Mouse (Mus musculus) forebrain, embryonic 12.5 days (tissue): ENCODE results near the gene Tns1. TPM values are rescaled to one million over a fixed set of nuclear protein-coding genes. Genes with fewer than 3 reads are reported as not detected.

Source experiments
- ATAC-seq: fragments of 200-750 bp; cut with Nextera tagmentation; 2 replicates; pipeline ENCODE4 v1.8.0; 2017; ENCODE audit warnings: moderate TSS enrichment; ENCODE audit not compliant: low FRiP score
- H3K27ac ChIP-seq: fragments of 300-500 bp; sonication (generic); 2 replicates; pipeline ENCODE4 v1.5.1; 2016; ENCODE audit warnings: mild to moderate bottlenecking
- H3K27me3 ChIP-seq: fragments of 300-500 bp; sonication (generic); 2 replicates; pipeline ENCODE4 v1.6.1; 2016; ENCODE audit warnings: mild to moderate bottlenecking
- H3K36me3 ChIP-seq: fragments of 300-500 bp; sonication (generic); replicated peaks from 2 replicates; pipeline ENCODE4 v1.6.1; 2016; ENCODE audit warnings: mild to moderate bottlenecking
- H3K4me1 ChIP-seq: fragments of 300-500 bp; sonication (generic); 2 replicates; pipeline ENCODE4 v1.6.1; 2016
- H3K4me2 ChIP-seq: fragments of 300-500 bp; sonication (generic); 2 replicates; pipeline ENCODE4 v1.6.1; 2016; ENCODE audit warnings: mild to moderate bottlenecking, moderate library complexity
- H3K4me3 ChIP-seq: fragments of 300-500 bp; sonication (generic); replicated peaks from 2 replicates; pipeline ENCODE4 v1.5.1; 2016; ENCODE audit warnings: mild to moderate bottlenecking
- H3K9ac ChIP-seq: fragments of 300-500 bp; sonication (generic); 2 replicates; pipeline ENCODE4 v1.6.1; 2016; ENCODE audit warnings: mild to moderate bottlenecking
- H3K9me3 ChIP-seq: fragments of 300-500 bp; sonication (generic); 2 replicates; pipeline ENCODE4 v1.6.1; 2016
- WGBS: fragments of 180-500 bp; shearing (Covaris S2); methylation state at CpG from one replicate; pipeline ENCODE4 v1.1.7; 2016; 5-methylcytosine and 5-hydroxymethylcytosine counted together
- polyA plus RNA-seq: library from polyadenylated mRNA; unstranded; fragments of >200 nt; fragmentation: Nextera tagmentation; extraction: Ambion mirVana; gene quantifications from 2 replicates; pipeline ENCODE4 v1.2.1, GENCODE M21; 2016

Tns1 gene
- polyA plus RNA-seq, 1 experiment from 2014 or later, result 13.0 TPM

DNA sequence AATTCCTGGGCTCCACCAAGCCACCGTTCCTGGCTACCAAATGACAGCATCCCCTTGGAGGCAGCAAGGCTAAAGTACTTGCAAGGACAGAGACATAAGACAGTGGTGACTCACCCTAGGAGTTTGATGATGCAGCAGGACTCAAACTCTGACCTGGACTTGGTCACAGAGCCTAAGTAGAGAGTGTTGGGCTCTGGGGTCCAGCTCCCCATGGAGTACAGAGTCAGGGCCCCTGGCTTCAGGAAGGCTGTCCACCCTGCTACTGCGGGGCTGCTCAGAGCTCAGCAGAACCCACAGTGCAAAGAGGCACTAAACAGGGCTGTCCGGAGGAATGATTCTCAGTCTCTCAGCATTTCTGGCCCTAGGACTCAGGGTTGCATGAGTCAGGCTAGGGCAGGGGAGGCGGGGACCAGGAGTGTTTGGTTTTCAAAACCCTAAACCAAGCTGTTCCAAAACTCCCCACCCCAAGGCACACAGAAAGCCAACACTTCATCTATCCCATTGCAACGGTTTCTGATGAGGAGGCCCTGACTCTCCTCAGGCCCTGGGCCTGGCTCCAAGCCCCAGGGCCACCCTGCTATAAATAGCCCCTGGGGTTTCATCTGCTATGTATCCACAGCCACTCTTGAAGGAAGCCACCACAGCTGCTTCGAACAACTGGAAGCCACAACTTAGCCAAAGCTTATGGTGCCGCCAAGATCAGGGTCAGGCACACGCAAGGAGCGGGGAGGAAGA is 126.0 kb downstream of the Tns1 start:
- H3K4me2 ChIP-seq, result no peak overlapping the region
- no peak overlapping the region for H3K9ac ChIP-seq

DNA sequence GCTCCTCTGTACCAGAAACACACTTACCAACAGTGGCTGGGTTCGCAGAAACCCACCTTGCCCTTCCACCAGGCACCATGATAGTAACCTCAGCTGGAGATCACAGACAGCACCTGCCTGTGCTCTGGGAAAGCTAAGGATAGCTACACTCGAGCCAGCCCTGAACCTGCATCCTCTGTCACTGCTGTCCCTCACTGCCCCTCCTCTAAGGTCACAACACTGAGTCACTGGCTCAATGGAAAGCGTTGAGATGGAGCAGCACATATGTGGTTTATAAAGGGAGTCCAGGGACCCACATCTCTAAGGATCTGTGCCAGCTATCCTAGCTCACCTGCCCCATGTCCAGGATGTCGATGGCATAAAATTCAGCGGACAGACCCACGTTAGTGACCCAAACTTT is 126.9 kb downstream of the Tns1 start:
- no peak overlapping the region for H3K9ac ChIP-seq
- 92% methylated on average over 6 of the region's 6 CpGs for WGBS

More for the DNA sequence above, 126.0 kb downstream of the Tns1 start:
- Histone ChIP-seq H3K27me3 (no peaks in the 10 kb centered on the region), H3K36me3 (no peaks in the 10 kb centered on the region), H3K4me3 (no peak overlapping the region), H3K4me1 (peaks cover 9% of the 10 kb centered on the region), H3K27ac (no peak overlapping the region), H3K9me3 (no peaks in the 10 kb centered on the region)
- ATAC-seq, result no peak
- WGBS, result 74% methylated on average over 9 of the region's 9 CpGs

DNA sequence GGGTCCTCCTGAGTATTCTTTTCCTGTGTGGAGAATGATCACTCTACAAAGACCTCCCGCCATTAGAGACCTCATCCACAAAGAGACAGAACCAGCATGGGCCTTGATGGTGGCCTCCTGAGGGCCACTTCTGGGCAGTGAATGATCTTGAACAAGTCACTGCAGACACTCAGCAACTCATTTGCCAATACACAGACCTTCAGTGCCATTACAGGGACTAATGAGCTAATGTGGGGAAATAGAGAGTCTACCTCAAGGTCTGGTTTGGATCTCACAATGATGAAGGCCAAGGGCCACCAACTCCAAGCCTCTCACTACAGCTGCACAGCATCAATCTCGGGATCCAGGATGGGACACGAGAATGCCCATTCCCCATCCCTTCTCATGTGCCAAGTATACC is 127.6 kb downstream of the Tns1 start:
- H3K36me3 ChIP-seq, result no peaks in the 10 kb centered on the region
- H3K27me3 ChIP-seq, result no peaks in the 10 kb centered on the region
- no peaks in the 10 kb centered on the region for H3K9me3 ChIP-seq
- H3K27ac ChIP-seq, result no peak overlapping the region
- whole genome bisulfite sequencing, result 96% methylated on average over 3 of the region's 3 CpGs
- no peak overlapping the region for H3K4me2 ChIP-seq
- ATAC-seq, result no peak
- H3K9ac ChIP-seq, result no peak overlapping the region
- H3K4me1 ChIP-seq, result peaks cover 9% of the 10 kb centered on the region
- H3K4me3 ChIP-seq, result no peak overlapping the region

More for the DNA sequence above, 126.9 kb downstream of the Tns1 start:
- no peak overlapping the region for H3K4me2 ChIP-seq
- no peaks in the 10 kb centered on the region for H3K27me3 ChIP-seq
- peaks cover 9% of the 10 kb centered on the region for H3K4me1 ChIP-seq
- no peak for ATAC-seq
- no peaks in the 10 kb centered on the region for H3K36me3 ChIP-seq
- no peaks in the 10 kb centered on the region for H3K9me3 ChIP-seq
- H3K27ac ChIP-seq, result no peak overlapping the region
- H3K4me3 ChIP-seq, result no peak overlapping the region

DNA sequence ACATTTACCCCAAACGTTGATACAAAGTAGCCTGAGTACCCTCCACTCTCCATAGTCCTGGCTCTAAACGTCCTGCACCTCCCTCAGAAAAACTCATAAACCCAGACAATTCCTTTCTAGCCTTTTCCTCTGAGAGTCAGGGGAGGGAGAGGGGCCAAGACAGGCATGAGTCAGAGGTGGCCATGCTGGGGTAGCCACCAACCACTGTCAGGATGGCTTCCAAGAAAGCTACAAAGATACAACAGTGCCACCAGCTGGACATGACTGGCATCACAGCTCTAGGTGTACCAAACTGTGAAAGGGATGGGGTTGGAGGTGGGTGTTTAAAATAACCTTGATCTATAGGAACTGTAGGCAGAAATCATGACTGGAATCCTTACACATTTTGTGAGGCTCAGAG is 128.0 kb downstream of the Tns1 start:
- 52% methylated on average over 2 of the region's 2 CpGs for WGBS
- H3K9me3 ChIP-seq, result no peaks in the 10 kb centered on the region

DNA sequence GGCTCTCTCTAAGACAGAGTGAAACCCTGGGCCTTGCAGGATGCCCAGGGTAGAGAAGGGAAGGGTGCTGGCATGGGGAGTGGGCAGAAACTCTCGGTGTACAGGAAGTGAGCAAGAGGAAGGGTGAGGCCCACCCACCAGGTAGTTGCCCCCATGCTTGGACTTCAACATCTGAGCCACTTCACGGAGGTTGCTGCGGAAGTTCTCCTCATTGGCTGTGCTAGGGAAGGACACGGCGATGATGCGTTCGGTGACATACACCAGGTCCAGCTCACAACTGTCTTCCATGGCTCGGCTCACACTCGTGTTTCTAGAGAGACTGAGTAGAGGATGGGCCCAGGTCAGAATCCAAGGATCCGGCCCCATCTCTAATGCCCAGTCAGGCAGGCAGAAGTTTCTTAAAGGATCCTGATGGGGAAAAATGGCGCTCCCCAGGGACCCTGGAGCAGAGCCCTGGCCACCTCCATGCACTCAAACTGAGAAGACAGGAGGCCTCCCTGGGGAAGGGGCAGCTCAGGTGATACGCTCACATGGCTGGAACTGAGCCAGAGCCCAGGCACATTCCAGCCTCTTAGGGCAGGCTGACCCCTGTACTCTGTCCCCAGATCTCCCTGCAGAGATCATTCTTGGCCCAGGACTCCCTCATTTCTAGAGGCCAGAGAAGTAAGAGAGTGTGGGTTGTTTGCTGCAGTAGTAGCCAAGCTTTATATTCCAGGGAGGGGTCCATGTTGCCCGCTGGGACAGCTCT is 129.0 kb downstream of the Tns1 start:
- WGBS, result 89% methylated on average over 13 of the region's 13 CpGs
- no peak overlapping the region for H3K9ac ChIP-seq
- no peak for ATAC-seq
- no peaks in the 10 kb centered on the region for H3K36me3 ChIP-seq
- H3K9me3 ChIP-seq, result no peaks in the 10 kb centered on the region
- peaks cover 6% of the 10 kb centered on the region for H3K4me1 ChIP-seq
- no peak overlapping the region for H3K4me3 ChIP-seq
- no peak overlapping the region for H3K27ac ChIP-seq
- no peak overlapping the region for H3K4me2 ChIP-seq
- no peaks in the 10 kb centered on the region for H3K27me3 ChIP-seq

More for the DNA sequence above, 128.0 kb downstream of the Tns1 start:
- H3K4me3 ChIP-seq, result no peak overlapping the region
- H3K4me1 ChIP-seq, result peaks cover 9% of the 10 kb centered on the region
- H3K4me2 ChIP-seq, result no peak overlapping the region
- no peak overlapping the region for H3K9ac ChIP-seq
- ATAC-seq, result no peak
- no peaks in the 10 kb centered on the region for H3K27me3 ChIP-seq
- no peak overlapping the region for H3K27ac ChIP-seq
- no peaks in the 10 kb centered on the region for H3K36me3 ChIP-seq

DNA sequence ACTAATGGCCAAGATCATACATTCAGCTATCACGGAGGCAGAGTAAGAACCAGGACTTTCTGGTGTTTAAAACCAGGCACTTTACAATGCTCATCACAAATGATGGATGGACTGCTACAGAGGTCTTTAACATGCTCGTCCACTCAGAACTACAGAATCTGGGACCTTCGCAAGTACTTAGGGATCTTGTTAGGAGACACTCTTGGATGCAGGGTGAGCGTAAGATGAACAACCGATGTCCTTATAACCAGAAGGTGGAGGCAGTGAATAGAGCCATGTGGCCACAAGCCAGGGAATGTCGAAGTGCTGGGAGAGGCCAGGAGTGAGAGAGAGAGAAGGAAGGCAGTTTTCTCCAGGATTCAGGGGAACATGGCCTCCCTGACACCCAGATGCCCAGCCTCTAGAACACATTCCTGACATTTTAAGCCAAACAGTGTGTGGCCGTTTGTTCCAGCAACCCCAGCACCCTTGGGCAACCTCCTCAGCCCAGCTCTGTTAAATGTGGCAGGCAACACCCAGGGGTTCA is 130.3 kb downstream of the Tns1 start:
- H3K9ac ChIP-seq, result no peak overlapping the region
- no peak for ATAC-seq
- 84% methylated on average over 7 of the region's 7 CpGs for WGBS

DNA sequence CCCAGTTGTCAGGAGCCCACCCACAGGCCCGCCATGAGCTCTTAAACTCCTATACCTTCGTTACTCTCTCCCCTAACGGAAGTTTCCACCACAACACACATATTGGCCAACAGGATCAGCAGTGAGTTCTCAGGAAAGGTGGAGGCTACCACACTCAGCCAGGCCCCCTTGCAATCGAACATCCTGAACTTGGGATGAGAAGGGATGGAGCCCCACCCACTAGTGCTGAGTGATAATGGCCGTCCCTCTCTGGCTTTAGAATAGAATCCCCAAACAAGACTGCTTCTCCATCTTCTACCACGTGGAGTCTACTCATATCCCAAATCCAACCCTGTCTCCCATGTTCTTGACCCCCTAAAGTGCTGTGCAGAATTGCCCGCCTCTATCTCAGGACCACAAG is 131.0 kb downstream of the Tns1 start:
- no peaks in the 10 kb centered on the region for H3K4me1 ChIP-seq
- no peaks in the 10 kb centered on the region for H3K36me3 ChIP-seq
- H3K4me3 ChIP-seq, result no peak overlapping the region
- no peak overlapping the region for H3K4me2 ChIP-seq
- WGBS, result 82% methylated on average over 7 of the region's 7 CpGs
- no peaks in the 10 kb centered on the region for H3K9me3 ChIP-seq
- no peak for ATAC-seq
- H3K9ac ChIP-seq, result no peak overlapping the region
- H3K27ac ChIP-seq, result no peak overlapping the region
- H3K27me3 ChIP-seq, result no peaks in the 10 kb centered on the region

More for the DNA sequence above, 130.3 kb downstream of the Tns1 start:
- Histone ChIP-seq H3K4me2 (no peak overlapping the region), H3K27ac (no peak overlapping the region), H3K4me3 (no peak overlapping the region), H3K36me3 (no peaks in the 10 kb centered on the region), H3K4me1 (no peaks in the 10 kb centered on the region; the same call in 1 of the 2 replicates), H3K27me3 (no peaks in the 10 kb centered on the region), H3K9me3 (no peaks in the 10 kb centered on the region)

DNA sequence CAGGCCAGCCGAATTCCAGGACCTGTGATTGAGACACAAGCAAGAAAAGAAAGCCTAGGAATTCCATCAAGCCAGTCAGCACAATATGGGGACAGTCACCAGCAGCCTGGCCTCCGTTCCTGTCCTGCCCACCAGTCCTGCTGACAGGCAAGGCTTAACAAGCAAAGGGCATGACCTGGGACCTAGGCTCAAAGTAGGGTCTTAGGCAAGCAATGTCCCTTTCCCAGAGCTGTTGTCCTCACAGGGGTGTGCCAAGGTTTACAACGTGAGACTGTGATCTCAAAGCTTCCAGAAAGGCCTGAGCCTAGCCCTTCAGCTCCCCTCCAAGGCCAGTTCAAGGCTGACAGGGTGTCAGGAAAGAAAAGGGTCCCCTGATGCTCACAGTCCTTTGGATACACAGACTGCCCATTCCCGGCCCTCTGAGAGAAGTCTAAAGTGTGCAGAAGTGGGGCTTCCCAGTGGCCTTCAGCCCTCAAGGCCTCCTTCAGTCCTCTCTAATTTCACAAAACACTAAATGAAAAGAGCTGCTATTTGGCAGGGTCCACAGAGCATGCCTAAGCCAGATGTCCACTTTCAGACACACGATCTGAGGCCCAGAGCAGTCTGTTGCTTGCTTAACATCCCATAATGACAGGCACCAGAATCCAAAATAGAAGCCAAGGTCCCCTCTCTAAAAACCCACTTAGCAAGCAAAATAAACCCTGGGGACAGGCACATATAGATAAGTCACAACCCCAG is 131.9 kb downstream of the Tns1 start:
- Histone ChIP-seq H3K9ac (no peak overlapping the region), H3K4me2 (no peak overlapping the region), H3K27ac (no peak overlapping the region), H3K4me1 (no peaks in the 10 kb centered on the region), H3K4me3 (no peak overlapping the region), H3K36me3 (no peaks in the 10 kb centered on the region), H3K27me3 (no peaks in the 10 kb centered on the region), H3K9me3 (no peaks in the 10 kb centered on the region)
- 74% methylated on average over 5 of the region's 5 CpGs for WGBS
- ATAC-seq, result no peak

DNA sequence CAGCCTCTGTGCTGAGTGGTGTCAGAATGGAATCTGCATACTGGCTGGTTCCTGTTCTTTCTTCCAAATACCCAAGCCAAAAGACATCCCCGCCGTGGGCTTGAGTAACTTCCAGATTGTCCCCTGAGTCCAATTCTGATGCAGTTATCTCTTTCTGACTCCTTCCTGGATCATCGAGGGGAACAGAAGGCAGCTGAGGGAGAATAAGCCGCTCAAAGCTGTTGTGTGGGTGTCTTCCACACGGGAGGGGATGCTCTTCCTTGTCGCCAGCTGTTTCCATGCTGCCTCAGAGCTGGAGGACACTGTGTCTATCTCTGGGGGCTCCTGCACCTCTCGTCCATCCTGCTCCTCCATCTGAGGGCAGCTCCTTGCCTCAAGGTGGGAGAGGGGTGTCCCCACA is 133.0 kb downstream of the Tns1 start:
- Histone ChIP-seq H3K9me3 (no peaks in the 10 kb centered on the region), H3K9ac (no peak overlapping the region), H3K27ac (no peak overlapping the region), H3K4me2 (no peak overlapping the region), H3K4me1 (no peaks in the 10 kb centered on the region), H3K36me3 (no peaks in the 10 kb centered on the region), H3K4me3 (no peak overlapping the region), H3K27me3 (no peaks in the 10 kb centered on the region)
- ATAC-seq, result no peak
- 83% methylated on average over 7 of the region's 7 CpGs for WGBS

DNA sequence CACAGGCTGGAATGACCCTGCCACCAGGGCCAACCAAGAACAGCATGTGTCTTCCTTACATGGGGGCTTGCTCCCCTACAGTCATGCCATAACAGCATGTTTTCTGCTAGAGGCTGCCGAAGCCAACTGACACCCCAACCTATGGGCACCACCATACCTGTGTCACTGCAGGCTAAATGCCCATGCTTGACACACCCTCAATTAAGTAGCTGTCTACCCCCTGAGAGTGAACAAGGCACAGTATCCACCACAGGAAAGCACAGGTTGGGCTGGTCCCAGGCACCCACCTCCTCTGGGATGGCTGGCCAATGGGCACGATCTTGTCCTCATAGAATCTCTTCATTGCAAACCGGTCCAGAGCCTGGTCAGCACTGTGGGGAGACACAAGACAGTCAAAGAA is 134.2 kb downstream of the Tns1 start:
- no peaks in the 10 kb centered on the region for H3K4me1 ChIP-seq
- H3K27me3 ChIP-seq, result no peaks in the 10 kb centered on the region
- no peak overlapping the region for H3K9ac ChIP-seq
- no peaks in the 10 kb centered on the region for H3K9me3 ChIP-seq
- 88% methylated on average over 3 of the region's 3 CpGs for WGBS
- H3K4me3 ChIP-seq, result no peak overlapping the region
- ATAC-seq, result no peak
- no peak overlapping the region for H3K4me2 ChIP-seq
- H3K36me3 ChIP-seq, result no peaks in the 10 kb centered on the region
- H3K27ac ChIP-seq, result no peak overlapping the region

DNA sequence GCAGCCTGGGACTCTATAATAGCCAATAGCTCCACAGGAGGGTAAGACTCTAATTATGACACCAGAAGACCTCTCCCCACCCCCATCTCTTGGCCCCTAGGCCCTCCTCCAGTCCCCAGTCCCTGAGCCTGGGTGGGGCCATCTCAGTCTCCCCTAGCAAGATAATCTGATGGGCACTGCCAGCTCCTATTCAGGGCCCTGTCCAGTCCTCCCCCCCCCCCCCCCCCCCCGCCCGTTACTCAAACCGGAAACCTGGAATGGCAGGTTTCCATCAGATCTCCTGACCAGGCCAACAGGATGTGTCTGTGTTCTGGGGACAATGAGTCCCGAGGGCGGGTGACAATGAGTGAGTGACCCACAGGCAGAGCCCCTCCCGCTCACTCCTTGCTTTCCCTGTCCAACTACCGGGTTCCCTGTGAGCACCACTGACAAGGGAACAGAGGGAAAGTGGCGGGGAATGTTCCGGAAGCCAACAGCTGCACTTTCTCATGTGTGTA is 136.5 kb downstream of the Tns1 start:
- Histone ChIP-seq H3K4me2 (no peak overlapping the region), H3K9me3 (no peaks in the 10 kb centered on the region), H3K4me3 (no peak overlapping the region), H3K36me3 (no peaks in the 10 kb centered on the region), H3K4me1 (no peaks in the 10 kb centered on the region), H3K9ac (no peak overlapping the region), H3K27me3 (no peaks in the 10 kb centered on the region), H3K27ac (no peak overlapping the region)
- 65% methylated on average over 6 of the region's 9 CpGs for WGBS
- ATAC-seq, result no peak
